Mouse (Mus musculus) kidney, postnatal 0 days (tissue): ENCODE measurements at regions not wholly inside any gene's neighbourhood (a gene's known extent, or its start where the extent isn't known, plus 50 kb on each side); places are given as distances from the start of the nearest gene placed in this dataset.

Source experiments
- ATAC-seq: fragments of 200-750 bp; cut with Nextera tagmentation; replicated peaks from 2 replicates; pipeline ENCODE4 v1.8.0; 2017; ENCODE audit warnings: low read depth, moderate number of reproducible peaks, moderate TSS enrichment, moderate library complexity; ENCODE audit not compliant: low FRiP score
- DNase-seq: peaks from one replicate; pipeline ENCODE4 v3.0.0-alpha.2; 2016; ENCODE audit warnings: low spot score
- H3K27ac ChIP-seq: fragments of 300-500 bp; sonication (generic); 2 replicates; pipeline ENCODE4 v1.5.1; 2014; ENCODE audit warnings: mild to moderate bottlenecking
- H3K27me3 ChIP-seq: fragments of 300-500 bp; sonication (generic); 2 replicates; pipeline ENCODE4 v1.6.1; 2014; ENCODE audit warnings: low read length, mixed read lengths; ENCODE audit not compliant: insufficient read depth
- H3K36me3 ChIP-seq: fragments of 300-500 bp; sonication (generic); 2 replicates; pipeline ENCODE4 v1.6.1; 2014; ENCODE audit warnings: low read length, mixed read lengths; ENCODE audit not compliant: insufficient read depth
- H3K4me1 ChIP-seq: fragments of 300-500 bp; sonication (generic); replicated peaks from 2 replicates; pipeline ENCODE4 v1.6.1; 2014; ENCODE audit warnings: antibody characterized with exemption, low read length, mixed read lengths; ENCODE audit not compliant: insufficient read depth
- H3K4me2 ChIP-seq: fragments of 300-500 bp; sonication (generic); 2 replicates; pipeline ENCODE4 v1.6.1; 2014; ENCODE audit warnings: mild to moderate bottlenecking, low read length, moderate library complexity, mixed read lengths
- H3K4me3 ChIP-seq: fragments of 300-500 bp; sonication (generic); replicated peaks from 2 replicates; pipeline ENCODE4 v1.5.1; 2014; ENCODE audit warnings: low read depth, low read length
- H3K9ac ChIP-seq: fragments of 300-500 bp; sonication (generic); 2 replicates; pipeline ENCODE4 v1.6.1; 2014; ENCODE audit warnings: low read depth, low read length
- H3K9me3 ChIP-seq: fragments of 300-500 bp; sonication (generic); replicated peaks from 2 replicates; pipeline ENCODE4 v1.6.1; 2016; ENCODE audit warnings: low read length, inconsistent platforms, mixed read lengths
- CTCF ChIP-seq: IDR thresholded peaks from 2 replicates; pipeline ENCODE4 v1.5.1; 2016; ENCODE audit warnings: antibody characterized with exemption, low read depth, mild to moderate bottlenecking, moderate library complexity
- WGBS: fragments of 180-500 bp; shearing (Covaris S2); extraction: QIAGEN DNeasy Blood & Tissue Kit; methylation state at CpG from one replicate; pipeline ENCODE4 v1.1.7; 2014; 5-methylcytosine and 5-hydroxymethylcytosine counted together

DNA sequence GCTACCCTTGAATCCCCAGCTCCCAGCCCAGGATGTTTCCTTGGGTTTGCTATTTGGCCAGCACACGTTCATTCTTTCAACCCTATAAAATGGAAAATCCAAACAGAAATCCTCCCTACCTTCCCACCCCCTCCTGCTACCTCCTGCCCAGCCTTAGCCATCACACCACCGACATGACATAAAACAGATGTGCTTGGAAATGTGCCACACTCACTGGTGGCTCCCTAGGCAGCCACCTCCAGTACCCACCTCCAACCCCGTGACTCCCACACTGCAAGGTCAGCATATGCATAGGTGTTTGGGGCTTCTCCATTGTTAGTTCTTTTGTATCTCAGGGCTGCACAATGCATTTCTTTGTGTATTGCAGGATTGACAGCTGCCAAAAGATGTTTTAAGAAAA, 327.2 kb downstream of the Insig2 start:
- no peak overlapping the region for H3K4me3 ChIP-seq
- no peaks in the 10 kb centered on the region for H3K4me1 ChIP-seq
- H3K27ac ChIP-seq = no peak overlapping the region
- no peak overlapping the region for H3K9ac ChIP-seq
- H3K9me3 ChIP-seq = no peaks in the 10 kb centered on the region
- ATAC-seq = no peak
- no peak overlapping the region for H3K4me2 ChIP-seq
- H3K36me3 ChIP-seq = no peaks in the 10 kb centered on the region
- no peak for TF ChIP-seq CTCF
- H3K27me3 ChIP-seq = no peaks in the 10 kb centered on the region
- no peak for DNase-seq
- 21% methylated on average over 3 of the region's 3 CpGs for WGBS

DNA sequence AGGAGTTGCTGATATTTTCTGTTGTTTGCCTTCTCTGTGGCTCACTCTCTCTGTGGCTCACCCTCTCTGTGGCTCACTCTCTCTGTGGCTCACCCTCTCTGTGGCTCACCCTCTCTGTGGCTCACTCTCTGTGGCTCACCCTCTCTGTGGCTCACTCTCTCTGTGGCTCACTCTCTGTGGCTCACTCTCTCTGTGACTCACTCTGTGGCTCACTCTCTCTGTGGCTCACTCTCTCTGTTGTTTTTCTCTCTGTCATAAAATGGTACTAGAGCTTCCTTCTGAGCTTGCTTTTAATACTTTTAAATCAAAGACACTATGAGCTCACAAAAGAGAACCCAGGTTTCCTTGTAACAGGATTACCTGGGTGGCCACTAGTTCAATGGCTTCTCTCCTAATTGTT, 320.3 kb downstream of the Insig2 start:
- Histone ChIP-seq H3K27ac (no peak overlapping the region), H3K9me3 (no peaks in the 10 kb centered on the region)

DNA sequence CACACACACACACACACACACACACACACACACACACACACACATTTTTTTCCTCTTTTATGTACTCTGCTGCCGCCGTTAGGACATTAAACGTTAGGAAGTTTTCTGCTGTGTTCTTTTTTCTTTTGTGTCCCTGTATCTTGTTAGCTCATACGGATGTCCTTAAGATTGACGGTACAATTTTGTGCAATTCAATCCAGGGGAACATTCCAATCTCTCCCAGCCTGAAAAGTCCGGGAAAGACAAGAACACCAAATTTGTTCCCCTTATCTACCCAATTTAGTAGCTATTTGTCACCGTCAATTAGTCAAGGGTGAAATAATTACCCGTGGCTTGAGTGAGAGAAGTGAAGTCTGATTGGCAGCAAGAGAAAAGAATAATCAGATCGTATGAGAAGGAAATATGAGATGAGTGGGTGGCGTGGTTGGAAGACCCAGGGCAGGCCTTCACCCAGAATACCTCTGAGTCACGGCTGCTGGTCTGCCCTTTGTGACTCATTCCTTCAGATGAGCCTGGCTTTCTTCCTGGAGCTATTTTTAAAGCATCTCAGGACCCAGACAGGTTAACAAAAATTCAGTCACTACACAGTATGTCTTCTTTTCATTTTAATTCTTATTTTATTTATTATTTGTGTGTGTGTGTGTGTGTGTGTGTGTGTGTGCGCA, 318.4 kb downstream of the Insig2 start:
- Histone ChIP-seq H3K27ac (no peak overlapping the region), H3K4me2 (no peak overlapping the region), H3K36me3 (no peaks in the 10 kb centered on the region), H3K9me3 (no peaks in the 10 kb centered on the region), H3K4me1 (no peaks in the 10 kb centered on the region), H3K9ac (no peak overlapping the region), H3K27me3 (no peaks in the 10 kb centered on the region), H3K4me3 (no peak overlapping the region)
- peak; percentile 19; the same call in 1 of the 2 replicates for TF ChIP-seq CTCF
- ATAC-seq = no peak; the same call in 1 of the 2 replicates
- WGBS = 26% methylated on average over 12 of the region's 12 CpGs
- peak; percentile 29 for DNase-seq

More for the DNA sequence above, 320.3 kb downstream of the Insig2 start:
- no peak for ATAC-seq
- no peak overlapping the region for H3K9ac ChIP-seq
- no peak overlapping the region for H3K4me2 ChIP-seq
- DNase-seq = no peak
- no peaks in the 10 kb centered on the region for H3K27me3 ChIP-seq
- H3K4me3 ChIP-seq = no peak overlapping the region
- H3K4me1 ChIP-seq = no peaks in the 10 kb centered on the region
- no peaks in the 10 kb centered on the region for H3K36me3 ChIP-seq
- no peak for TF ChIP-seq CTCF

DNA sequence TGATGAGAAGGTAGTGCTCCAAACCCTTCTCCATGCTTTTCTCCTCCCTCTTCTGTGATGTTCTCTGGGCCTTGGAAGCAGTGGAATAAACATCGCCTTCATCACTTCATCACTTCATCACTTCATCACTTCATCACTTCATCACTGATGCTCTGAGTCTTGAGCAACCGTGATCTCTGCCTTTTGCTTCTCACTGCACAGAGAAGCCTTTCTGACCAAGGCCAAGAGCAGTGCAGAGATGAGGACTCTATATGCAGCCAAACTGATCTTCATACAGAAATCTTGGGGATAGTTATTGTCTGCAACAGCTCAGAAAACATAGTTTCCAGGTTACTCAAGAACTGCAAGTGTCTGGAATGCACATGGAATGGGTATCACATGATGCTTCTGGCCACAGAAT, 303.0 kb downstream of the Insig2 start:
- H3K36me3 ChIP-seq = no peaks in the 10 kb centered on the region
- no peak overlapping the region for H3K27ac ChIP-seq
- DNase-seq = no peak
- H3K9me3 ChIP-seq = no peaks in the 10 kb centered on the region
- ATAC-seq = no peak
- no peak overlapping the region for H3K9ac ChIP-seq
- no peaks in the 10 kb centered on the region for H3K4me1 ChIP-seq
- no peak for TF ChIP-seq CTCF
- WGBS = 93% methylated on average over 2 of the region's 2 CpGs
- no peak overlapping the region for H3K4me2 ChIP-seq
- H3K4me3 ChIP-seq = no peak overlapping the region
- H3K27me3 ChIP-seq = no peaks in the 10 kb centered on the region

DNA sequence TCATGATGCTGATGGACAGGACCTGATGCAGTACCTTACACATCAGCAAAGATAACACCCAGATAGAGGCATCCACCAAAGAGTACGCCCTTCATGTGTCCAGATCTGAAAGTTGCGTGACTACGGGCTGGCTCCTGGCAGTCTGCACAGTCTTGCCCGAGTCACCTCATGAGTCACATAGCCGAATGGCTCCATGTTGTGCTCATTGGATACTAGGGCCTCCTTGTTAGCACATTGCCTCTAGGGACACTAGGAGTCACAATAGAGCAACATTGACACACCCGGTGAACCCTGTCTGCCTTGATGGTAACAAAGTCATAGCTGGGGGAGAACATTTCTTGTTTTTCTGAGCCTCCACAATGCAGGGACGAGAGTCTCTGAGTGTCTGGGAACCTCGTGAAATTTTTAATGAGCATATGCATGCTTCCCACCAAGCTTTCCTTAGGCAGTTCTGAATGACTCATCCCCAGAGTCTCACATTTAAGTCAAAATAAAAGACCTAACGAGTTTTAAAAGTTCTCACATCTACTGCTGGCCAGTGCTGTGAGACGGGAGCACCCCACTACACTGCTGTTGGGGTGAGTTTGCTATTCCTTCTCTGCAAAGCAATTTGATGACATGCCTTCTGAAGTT, 297.5 kb downstream of the Insig2 start:
- Histone ChIP-seq H3K27ac (no peak overlapping the region), H3K9ac (no peak overlapping the region), H3K36me3 (no peaks in the 10 kb centered on the region), H3K9me3 (no peaks in the 10 kb centered on the region), H3K4me1 (no peaks in the 10 kb centered on the region), H3K4me2 (no peak overlapping the region), H3K4me3 (no peak overlapping the region), H3K27me3 (no peaks in the 10 kb centered on the region)
- 81% methylated on average over 10 of the region's 10 CpGs for WGBS
- DNase-seq = no peak
- ATAC-seq = no peak
- no peak for TF ChIP-seq CTCF

DNA sequence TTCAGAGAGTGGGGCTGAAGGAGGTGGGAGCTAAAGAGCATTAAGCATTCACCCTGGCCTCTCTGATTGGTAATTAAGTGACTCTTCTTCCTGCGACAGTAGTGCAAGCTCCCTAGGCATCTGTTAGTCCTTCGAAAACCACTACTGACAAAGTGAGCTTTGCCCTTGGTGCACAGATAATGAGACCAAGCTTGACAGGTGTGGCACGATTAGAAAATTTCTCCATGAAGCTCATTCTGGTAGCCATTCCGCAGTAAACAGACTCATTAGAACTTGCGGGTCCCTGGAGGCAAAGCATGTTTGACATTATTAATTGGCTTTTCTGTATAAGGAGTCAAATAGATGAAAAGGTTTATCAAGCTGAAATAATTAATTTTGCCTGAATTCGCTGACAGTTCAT, 285.8 kb downstream of the Insig2 start:
- H3K9ac ChIP-seq = no peak overlapping the region
- no peak for TF ChIP-seq CTCF
- H3K4me1 ChIP-seq = 0 out of 2 replicates have a peak, but pooled peaks cover 4% of the 10 kb centered on the region
- H3K4me2 ChIP-seq = no peak overlapping the region
- H3K27ac ChIP-seq = no peak overlapping the region
- 79% methylated on average over 6 of the region's 6 CpGs for WGBS
- H3K4me3 ChIP-seq = no peak overlapping the region
- H3K9me3 ChIP-seq = no peaks in the 10 kb centered on the region
- H3K27me3 ChIP-seq = no peaks in the 10 kb centered on the region
- ATAC-seq = no peak
- DNase-seq = no peak
- no peaks in the 10 kb centered on the region for H3K36me3 ChIP-seq

DNA sequence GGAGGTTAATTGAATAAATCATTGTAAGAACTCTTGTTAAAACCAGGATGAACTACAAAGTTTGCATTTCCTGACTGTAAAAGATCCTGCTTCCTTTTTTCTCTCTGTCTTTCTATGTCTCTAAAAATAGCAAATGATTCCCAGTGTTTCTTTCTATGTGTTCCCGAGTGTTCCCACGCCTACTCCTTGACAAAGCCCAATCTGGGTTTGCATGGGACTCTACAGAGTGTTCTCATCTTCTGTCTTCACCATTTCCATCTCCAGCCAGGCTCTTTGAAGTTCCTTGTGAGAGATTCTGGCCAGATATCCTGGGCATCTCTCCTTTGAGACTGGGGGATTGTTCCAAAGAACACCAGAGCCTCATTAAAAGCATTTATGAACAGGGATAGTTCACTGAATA, 285.0 kb downstream of the Insig2 start:
- 33% methylated on average over 2 of the region's 2 CpGs for WGBS
- no peak overlapping the region for H3K4me3 ChIP-seq
- no peak overlapping the region for H3K4me2 ChIP-seq
- no peaks in the 10 kb centered on the region for H3K27me3 ChIP-seq
- no peak for TF ChIP-seq CTCF
- no peak for ATAC-seq
- no peak overlapping the region for H3K27ac ChIP-seq
- H3K4me1 ChIP-seq = 0 out of 2 replicates have a peak, but pooled peaks cover 4% of the 10 kb centered on the region
- DNase-seq = peak; percentile 48
- H3K9ac ChIP-seq = no peak overlapping the region
- H3K9me3 ChIP-seq = no peaks in the 10 kb centered on the region
- no peaks in the 10 kb centered on the region for H3K36me3 ChIP-seq
